Mouse (Mus musculus) c-Kit-positive CD71-positive TER-119-positive erythroid progenitor cells, embryonic 14.5 days (primary cell): Measurements from ENCODE around the gene Pou4f2.
A peak's percentile ranks its signal among the peaks of the same experiment; 100 is the strongest.

Experiments used
- DNase-seq: peaks from one replicate; pipeline ENCODE4 v3.0.0-alpha.2; 2013; ENCODE audit warnings: low spot score

Pou4f2 gene

GRCm38 (mm10) chr8:78436071-78436651 is at the start of gene Pou4f2:
Gene Pou4f2 (minus strand): TSS chr8:78436645.
- no peak for DNase-seq

- DNase-seq, result no peak
These were observed 40.8 kb upstream of the Pou4f2 start for GRCm38 (mm10) chr8:78477051-78477829.

DNA sequence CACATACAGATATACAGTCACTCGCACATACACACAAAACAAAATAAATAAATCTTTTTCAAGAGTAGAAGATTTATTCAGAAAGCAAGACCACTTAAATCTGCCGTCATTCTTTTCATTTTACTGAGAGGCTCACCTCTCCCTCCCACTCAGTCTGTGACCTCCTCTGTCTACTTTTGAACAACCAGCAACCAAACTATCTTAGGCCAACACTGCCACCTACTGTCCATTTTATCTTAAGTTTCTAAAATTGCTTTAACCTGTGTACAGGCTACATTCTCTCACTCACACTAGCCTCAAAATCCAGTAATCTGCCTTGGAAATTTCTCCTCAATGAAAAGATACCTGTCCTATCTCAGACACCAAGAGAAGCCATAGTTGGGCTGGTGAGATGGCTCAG is 31.4 kb upstream of the Pou4f2 start:
- peak; percentile 7 for DNase-seq

DNA sequence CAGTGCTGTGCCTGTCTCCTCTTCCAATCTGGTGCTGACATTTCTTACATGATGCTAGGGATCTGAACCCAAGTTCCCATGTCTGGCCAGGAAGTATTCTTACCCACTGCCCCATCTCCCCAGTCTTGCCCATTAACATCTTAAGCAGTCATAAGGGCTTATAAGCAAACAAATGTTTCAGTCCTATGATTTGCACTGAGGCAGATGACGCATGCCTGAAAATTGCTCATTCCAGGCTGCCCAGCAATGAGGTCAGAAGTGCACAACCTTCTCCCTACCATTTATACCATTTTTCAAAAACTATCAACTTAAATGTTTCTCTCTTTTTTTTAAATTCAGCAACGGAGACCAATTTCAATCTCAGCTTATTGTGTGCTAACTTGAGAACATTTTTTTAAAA is 27.5 kb upstream of the Pou4f2 start:
- no peak for DNase-seq

DNA sequence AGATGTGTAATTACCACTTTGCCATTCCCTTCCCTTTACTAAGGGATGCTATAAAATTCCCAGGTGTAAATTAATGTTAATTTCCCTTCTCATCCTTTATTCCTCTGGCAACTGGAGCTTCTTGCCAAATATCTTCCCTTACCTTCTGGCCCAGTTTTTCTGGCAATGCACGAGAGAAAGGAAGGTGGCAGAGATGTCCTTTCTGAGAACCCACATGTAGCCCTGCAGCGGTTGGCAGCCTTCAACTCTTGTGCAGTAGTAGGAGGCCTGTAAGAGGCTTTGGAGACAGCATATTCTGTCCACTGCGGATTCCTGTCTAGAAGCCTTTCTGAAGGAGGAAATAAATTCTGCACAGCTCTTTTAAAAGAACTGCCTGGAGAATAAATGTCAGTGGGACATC is 20.0 kb upstream of the Pou4f2 start:
- DNase-seq, result no peak

DNA sequence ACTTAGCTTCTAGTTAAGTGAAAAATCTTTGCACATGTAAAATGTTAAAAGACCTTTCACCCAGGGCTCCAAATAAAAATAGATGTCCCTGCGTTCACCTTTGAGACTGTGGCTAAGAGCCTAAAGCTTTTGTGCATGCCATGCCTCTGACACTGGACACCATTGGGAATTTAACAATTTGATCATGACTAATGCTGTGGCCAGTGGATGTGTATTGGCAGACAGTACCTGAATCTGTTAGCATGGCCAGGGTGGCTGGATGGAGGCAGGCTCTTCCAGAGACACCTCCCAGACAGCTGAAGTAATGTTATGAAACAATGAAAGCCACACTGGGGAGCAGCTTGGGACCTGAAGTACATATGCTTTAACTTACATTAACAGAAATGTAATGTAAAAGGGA is 6.3 kb upstream of the Pou4f2 start:
- no peak for DNase-seq

GRCm38 (mm10) chr8:78438121-78438520 is 1.7 kb upstream of the Pou4f2 start:
- no peak for DNase-seq

GRCm38 (mm10) chr8:78437140-78438045 is 948 bp upstream of the Pou4f2 start:
- no peak for DNase-seq

DNA sequence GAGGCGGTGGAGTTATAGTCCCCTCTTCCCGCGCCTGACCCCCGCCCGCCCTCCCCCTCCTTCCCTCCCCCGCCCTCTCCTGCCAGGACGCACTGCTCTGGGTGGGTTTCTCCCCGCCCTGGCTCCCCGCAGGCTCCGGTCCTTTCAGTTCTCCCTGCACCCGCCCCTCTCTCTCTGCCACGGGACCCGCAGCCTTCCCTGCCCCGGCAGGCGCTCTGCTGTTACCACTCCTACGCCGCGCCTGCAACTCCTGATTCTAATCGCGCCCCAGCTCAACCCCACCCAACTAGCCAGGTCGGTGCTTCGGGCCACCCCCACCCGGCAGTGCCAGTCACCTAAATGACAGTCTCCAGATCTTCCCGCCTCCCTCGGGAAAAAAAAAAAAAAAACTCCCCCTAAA is 216 bp upstream of the Pou4f2 start:
- no peak for DNase-seq

DNA sequence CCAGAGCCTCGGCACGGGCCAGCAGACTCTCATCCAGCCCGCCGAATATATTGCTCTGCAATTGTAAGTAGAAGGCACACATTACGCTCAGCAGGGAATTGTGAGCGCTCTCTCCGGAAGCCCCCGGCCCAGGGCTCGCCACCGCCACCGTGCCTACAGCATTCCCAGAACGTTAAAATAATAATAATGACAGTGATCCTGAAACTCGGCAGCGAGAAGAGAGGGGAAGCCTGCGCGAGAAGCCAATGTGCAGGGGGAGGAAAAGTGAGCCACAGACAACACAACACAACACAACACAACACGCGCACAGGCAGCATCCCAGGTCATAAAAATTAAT is 853 bp downstream of the Pou4f2 start:
- DNase-seq, result no peak

- DNase-seq, result no peak
These were observed 1.4 kb downstream of the Pou4f2 start for GRCm38 (mm10) chr8:78434823-78435623.

DNA sequence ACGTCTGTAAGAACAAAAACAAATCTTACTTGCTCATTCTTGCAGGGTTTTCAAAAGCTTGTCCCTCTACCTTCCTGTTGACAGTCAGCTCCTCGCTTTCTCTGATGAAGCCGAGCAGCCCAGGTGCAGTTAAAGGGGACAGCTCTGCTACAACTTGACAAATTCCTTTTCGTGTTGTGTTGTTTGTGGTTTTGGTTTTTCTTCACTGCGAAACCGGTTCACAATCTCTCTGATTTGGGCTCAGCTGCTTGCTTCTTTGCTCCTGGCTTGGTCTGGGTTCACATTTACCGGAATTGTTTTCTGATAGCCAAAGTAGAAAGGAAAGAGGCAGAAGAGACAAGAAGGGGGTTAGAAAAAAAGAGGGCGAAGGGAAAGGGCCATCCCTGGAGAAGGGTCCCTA is 2.1 kb downstream of the Pou4f2 start:
- no peak for DNase-seq

GRCm38 (mm10) chr8:78433318-78433717 is 3.1 kb downstream of the Pou4f2 start:
- DNase-seq, result no peak

DNA sequence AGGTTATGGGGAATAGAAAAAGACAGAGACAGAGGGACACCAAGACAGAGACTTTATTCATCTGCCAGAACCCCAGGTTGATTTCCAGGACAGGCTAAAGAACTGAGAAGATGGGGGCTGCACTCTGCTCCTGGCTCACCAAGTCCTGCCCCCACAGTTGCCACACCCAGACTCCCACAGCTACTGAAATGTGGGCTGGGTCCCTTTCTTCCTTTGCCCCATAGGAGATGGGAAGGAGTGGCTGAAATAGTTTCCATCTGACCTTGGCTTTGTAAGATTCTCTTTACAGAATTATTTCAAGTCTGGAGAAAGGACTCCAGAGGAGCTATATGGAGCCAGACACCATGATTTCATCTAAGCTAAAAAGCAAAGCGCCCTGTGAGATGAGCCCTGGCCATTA is 4.0 kb downstream of the Pou4f2 start:
- no peak for DNase-seq

- DNase-seq, result peak; percentile 6
These were observed 5.1 kb downstream of the Pou4f2 start for GRCm38 (mm10) chr8:78431356-78431755.

GRCm38 (mm10) chr8:78428148-78428547 is 8.3 kb downstream of the Pou4f2 start:
- DNase-seq, result no peak

DNA sequence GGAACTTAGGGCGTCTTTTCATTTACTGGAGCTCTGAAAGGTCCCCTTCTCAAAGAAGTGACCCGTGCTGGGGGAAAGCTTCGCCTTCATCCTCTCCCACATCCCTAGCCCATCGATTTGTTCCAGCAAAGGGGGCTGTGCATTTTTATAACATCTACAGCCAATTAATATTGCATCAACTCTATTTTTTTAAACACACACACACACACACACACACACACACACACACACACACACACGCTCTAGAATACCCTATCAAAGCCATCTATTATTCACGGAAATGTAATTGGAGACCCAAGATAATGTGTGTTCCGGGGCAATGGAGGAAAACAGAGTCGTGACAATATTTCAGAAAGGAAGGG is 8.7 kb downstream of the Pou4f2 start:
- DNase-seq, result no peak

DNA sequence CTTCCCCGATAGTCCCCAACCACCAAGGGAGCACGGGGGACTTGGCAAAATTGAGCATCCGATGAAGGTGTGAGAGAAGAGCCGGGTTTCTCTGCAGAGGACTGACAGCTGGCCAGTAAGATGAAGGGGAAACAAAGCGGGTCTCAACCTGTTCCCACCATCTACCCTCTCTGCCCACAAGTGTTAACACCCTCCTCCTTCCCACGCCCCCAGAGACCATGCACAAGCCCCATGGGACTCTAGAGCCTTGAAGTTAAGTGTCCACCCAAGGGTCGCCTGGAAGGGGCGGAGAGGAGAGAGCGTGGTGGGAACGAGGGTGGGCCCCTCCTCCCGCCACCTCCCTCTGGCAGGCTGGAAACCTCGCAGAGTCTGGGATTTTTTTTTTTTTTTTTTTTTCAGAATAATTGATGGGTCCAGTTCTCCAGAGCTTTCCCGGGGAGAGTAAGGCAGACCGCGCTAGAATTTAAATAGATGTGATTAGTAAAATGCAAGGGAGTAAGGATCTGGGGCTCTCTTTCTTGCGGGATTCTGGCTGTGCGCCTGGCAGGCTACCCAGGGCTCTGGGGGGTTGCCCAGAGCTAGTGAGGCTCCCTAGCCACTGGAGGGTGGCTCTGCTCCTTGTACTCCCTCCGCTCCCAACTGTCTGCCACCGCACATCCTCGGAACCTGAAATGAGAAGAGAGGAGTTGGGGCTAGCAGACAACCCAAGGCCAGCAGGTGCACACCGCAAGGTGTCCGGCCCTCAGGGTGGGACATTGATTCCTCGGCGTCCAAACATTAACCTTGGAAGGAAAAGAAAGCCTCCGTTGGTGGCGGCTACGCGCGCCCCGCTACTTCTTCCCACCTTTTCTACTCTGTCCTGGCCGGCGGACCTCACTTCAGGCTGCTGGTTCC is 9.3 kb downstream of the Pou4f2 start:
- DNase-seq, result no peak

- DNase-seq, result no peak
These were observed 10.0 kb downstream of the Pou4f2 start for GRCm38 (mm10) chr8:78426455-78426854.

DNA sequence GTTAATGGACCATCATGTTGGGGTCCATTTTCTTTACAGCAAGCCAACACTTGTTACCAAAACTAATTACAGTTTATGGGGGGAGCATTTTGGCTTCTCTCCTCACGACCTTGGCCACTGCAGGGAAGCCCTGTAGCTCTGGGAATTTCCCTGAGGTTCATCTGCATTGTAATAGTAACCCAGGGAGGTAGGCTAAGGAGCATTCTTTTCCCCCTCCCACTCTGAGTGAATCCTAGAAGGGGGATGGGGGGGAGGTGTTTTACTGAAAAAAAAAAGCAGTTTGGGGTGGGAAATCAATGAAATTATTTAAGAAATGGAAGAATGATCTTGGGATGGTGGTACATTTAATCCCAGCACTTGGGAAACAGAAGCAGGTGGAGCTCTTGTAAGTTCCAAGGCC is 12.5 kb downstream of the Pou4f2 start:
- DNase-seq, result no peak

DNA sequence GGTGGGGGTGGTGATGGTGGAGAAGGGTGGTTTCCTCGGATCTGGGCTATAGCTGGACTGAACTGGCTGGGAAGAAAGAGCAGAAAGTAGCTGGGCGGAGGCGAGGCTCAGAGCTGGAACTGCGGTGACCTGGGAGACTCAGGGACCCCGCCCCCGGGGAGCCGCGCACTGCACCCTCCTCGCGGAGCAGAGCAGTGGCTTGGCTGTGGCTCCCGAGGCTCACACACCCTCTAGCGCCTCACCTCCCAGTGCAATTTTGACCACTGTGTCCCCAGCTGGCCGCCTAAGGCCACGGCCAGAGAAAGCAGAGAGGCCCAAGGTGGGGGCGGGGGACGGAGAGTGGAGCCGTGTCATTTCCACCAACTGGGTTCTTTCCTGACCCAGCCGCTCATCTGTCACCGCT is 16.3 kb downstream of the Pou4f2 start:
- no peak for DNase-seq
